Mouse (Mus musculus) macrophage (primary cell): Measurements from ENCODE around the gene Acat1. TPM values are rescaled to one million over a fixed set of nuclear protein-coding genes. Genes with fewer than 3 reads are reported as not detected.

Source experiments
- H3K27ac ChIP-seq: fragments of 350-480 bp; formaldehyde crosslinking; 2 replicates; pipeline ENCODE4 v1.9.0; 2021
- H3K36me3 ChIP-seq: fragments of 350-480 bp; formaldehyde crosslinking; 2 replicates; pipeline ENCODE4 v1.9.0; 2021; ENCODE audit errors: inconsistent target
- H3K4me3 ChIP-seq: fragments of 350-480 bp; formaldehyde crosslinking; 2 replicates; pipeline ENCODE4 v1.9.0; 2021; ENCODE audit errors: inconsistent target
- H3K79me2 ChIP-seq: fragments of 350-480 bp; formaldehyde crosslinking; 2 replicates; pipeline ENCODE4 v1.9.0; 2021; ENCODE audit errors: inconsistent target
- whole genome bisulfite sequencing: methylation state at CpG from one replicate; pipeline ENCODE4 v1.1.7; 2026; ENCODE audit warnings: inconsistent platforms; ENCODE audit not compliant: missing documents; 5-methylcytosine and 5-hydroxymethylcytosine counted together
- polyA plus RNA-seq: library from polyadenylated mRNA; stranded (reverse); fragments of 250-400 nt; gene quantifications from 3 replicates; pipeline ENCODE4 v1.2.4, GENCODE M21; 2018; ENCODE audit warnings: inconsistent platforms
- total RNA-seq, 78 experiments: library from RNA; depleted of rRNA; stranded (reverse); fragments of 250-400 nt; gene quantifications; 1 replicate in 9 of 78; 2 replicates in 24 of 78; 3 replicates in 43 of 78; 4 replicates in 2 of 78; pipeline ENCODE4 v1.2.4; 2018; ENCODE audit warnings: inconsistent platforms in 56 of 78

Gene Acat1
- 10 to 100 TPM in 19 of 26 experiments, 1 to 10 TPM in 7; 4.5 to 40.2 (median 18.2) TPM for total RNA-seq (2018; cell fraction: chromatin; rRNA removed)
- total RNA-seq (2018; cell fraction: cytosol; rRNA removed): 10 to 100 TPM; 13.8 to 26.3 (median 19.4) TPM
- total RNA-seq (2018; cell fraction: nucleus; rRNA removed): 10 to 100 TPM in 19 of 26 experiments, 1 to 10 TPM in 7; 4.2 to 38.9 (median 16.1) TPM
- 21.5 to 33.2 TPM (median 27.8 TPM) in 3 replicates for polyA plus RNA-seq

DNA sequence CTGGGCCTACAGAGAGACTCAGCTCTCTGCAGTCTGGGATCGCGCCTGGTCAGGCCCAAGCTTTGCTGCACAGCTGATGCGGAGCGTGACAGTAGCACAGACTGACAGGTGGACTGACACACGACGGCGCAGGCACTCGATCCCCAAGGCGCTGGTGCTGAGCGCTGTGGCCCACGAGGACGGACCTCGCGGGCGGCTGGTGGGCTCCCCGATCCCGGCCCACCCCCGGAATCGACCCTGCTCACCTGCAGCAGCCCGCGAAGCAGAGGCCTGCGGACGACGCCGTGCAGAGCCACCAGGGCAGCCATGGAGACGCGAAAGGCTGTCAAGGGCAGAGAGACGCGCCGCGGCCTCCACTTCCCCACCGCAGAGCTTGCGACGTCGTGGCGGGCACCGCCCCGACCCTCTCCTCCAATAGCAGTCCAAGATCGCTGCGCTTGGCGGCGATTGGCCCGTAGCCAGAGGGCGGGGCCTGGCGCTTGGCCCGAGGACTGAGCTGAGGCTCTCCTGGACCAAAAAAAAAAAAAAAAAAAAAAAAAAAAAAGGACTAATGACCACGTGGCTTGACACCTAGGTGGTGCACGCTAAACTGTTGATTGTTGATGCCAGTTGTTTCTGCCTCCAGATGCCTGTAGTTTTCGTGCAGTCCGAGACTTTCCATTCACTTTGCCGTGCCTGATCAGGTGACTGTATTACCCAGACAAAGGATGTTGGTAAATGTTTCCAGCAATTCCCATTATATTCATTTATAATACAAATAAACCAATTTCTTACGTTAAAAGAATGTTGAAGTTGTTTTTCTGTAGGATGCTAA lies at the start of gene Acat1:
Acat1 (minus strand) TSS at position 415 of the 814 bp plus-strand sequence.
- Histone ChIP-seq H3K4me3 (peak within 1 kb of the TSS; percentile 64), H3K36me3 (no peaks in the 10 kb centered on the region), H3K79me2 (peaks cover 47% of the 10 kb centered on the region), H3K27ac (peak within 1 kb of the TSS; percentile 37)
- WGBS: 1% methylated on average over 49 of the region's 52 CpGs

- no peaks in the 10 kb centered on the region for H3K79me2 ChIP-seq
- H3K27ac ChIP-seq: no peak overlapping the region
- whole genome bisulfite sequencing: 91% methylated on average over 6 of the region's 6 CpGs
- no peak overlapping the region for H3K4me3 ChIP-seq
- no peaks in the 10 kb centered on the region; the same call in 1 of the 2 replicates for H3K36me3 ChIP-seq
Measured at GRCm38 (mm10) chr9:53634796-53635195, 24.6 kb upstream of the Acat1 start.

GRCm38 (mm10) chr9:53615246-53615645 lies 5.1 kb upstream of the Acat1 start:
- H3K36me3 ChIP-seq: peaks cover 40% of the 10 kb centered on the region
- H3K27ac ChIP-seq: no peak overlapping the region
- no peaks in the 10 kb centered on the region for H3K79me2 ChIP-seq
- no peak overlapping the region for H3K4me3 ChIP-seq
- WGBS: 95% methylated on average over 8 of the region's 8 CpGs

DNA sequence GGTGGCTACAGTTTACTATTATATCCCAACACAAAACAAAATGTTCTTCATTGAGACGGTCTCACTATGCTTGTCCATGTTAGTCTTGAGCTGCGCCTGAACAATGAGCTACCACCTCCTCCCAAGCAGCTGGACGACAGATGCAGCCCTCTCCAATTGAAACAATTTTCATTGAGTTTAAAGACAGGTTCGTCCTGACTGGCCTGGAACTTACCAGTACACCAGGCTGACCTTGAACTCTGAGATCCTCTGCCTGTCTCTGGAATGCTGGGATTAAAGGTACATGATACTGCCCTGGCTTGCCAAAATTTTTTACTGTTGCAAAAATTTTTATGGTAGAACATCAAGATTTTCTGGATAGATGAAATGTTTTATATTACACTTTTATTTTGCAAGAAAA lies 4.1 kb upstream of the Acat1 start:
- peaks cover 30% of the 10 kb centered on the region for H3K36me3 ChIP-seq
- 100% methylated on average over 4 of the region's 4 CpGs for WGBS
- H3K79me2 ChIP-seq: peaks cover 6% of the 10 kb centered on the region
- H3K27ac ChIP-seq: no peak overlapping the region
- no peak overlapping the region for H3K4me3 ChIP-seq

DNA sequence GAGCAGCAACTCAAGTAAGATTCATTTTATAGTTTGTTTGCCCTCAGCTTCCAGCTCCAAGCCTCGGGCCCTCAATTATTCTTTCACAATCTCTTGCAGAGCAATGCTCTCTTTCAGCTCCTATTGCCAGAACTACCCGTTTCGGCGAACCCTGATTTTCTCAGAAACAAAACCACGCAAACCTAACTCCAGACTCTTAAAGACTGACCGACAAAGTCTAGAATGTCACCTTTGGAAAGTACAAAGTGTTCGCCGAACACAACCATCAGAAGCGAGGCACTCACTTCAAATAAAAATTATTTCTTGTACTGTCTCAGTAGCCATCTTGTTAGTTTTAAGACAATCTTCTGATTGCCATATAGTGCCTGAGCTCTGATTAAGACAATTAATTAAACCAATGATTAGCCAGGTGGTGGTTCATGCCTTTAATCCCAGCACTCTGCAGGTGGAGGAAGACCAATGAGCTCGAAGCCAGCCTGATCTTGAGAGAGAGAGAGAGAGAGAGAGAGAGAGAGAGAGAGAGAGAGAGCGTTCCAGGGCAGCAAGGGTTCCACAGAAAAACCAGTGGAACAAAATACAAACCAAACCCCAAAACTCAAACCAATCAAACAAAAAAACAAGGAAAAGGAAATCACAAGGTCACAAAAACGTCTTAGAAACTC lies 745 bp downstream of the Acat1 start:
- Histone ChIP-seq H3K4me3 (peak overlapping the region; percentile 64), H3K36me3 (no peaks in the 10 kb centered on the region), H3K79me2 (peaks cover 55% of the 10 kb centered on the region), H3K27ac (peak overlapping the region; percentile 37)
- WGBS: 54% methylated on average over 12 of the region's 12 CpGs

DNA sequence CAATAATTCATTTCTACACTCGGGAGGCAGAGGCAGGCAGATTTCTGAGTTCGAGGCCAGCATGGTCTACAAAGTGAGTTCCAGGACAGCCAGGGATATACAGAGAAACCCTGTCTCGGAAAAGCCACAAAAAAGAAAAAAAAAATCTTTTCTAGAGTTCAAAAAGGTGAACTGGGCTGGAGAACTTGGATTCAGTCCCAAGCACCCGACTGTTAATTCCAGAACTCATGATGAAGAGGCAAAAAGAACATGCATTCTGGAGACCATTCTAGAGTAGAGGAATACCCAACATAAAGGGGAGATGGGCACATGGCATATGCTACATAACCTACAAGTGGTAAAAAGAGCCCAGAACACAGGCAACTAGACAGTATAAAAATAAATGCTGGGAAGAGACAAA lies 2.4 kb downstream of the Acat1 start:
- WGBS: 95% methylated on average over 4 of the region's 4 CpGs
- Histone ChIP-seq H3K36me3 (no peaks in the 10 kb centered on the region), H3K27ac (no peak overlapping the region), H3K79me2 (peaks cover 67% of the 10 kb centered on the region), H3K4me3 (no peak overlapping the region)

DNA sequence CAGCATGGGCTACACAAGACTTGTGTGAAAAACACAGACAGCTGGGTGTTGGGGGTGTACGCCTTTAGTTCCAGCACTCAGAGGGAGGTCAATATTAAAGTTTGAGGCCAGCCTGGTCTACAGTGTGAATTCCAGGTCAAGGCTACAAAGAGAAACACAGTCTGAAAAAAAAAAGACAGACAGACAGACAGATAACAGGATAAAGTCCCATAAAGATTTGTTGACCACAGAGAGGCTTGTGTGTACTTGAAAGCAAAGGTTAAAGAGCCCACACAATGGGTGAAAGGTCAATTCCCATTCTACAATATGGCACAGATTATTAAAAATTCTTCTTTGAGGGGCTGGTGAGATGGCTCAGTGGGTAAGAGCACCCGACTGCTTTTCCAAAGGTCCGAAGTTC lies 3.0 kb downstream of the Acat1 start:
- WGBS: 100% methylated on average over 1 of the region's 3 CpGs
- no peaks in the 10 kb centered on the region for H3K36me3 ChIP-seq
- H3K27ac ChIP-seq: no peak overlapping the region

GRCm38 (mm10) chr9:53604954-53605353 lies 5.2 kb downstream of the Acat1 start:
- Histone ChIP-seq H3K79me2 (peaks cover 93% of the 10 kb centered on the region), H3K36me3 (no peaks in the 10 kb centered on the region), H3K4me3 (no peak overlapping the region), H3K27ac (no peak overlapping the region)
- WGBS: 100% methylated on average over 5 of the region's 5 CpGs

More for the DNA sequence above, 3.0 kb downstream of the Acat1 start:
- Histone ChIP-seq H3K4me3 (no peak overlapping the region), H3K79me2 (peaks cover 73% of the 10 kb centered on the region)

DNA sequence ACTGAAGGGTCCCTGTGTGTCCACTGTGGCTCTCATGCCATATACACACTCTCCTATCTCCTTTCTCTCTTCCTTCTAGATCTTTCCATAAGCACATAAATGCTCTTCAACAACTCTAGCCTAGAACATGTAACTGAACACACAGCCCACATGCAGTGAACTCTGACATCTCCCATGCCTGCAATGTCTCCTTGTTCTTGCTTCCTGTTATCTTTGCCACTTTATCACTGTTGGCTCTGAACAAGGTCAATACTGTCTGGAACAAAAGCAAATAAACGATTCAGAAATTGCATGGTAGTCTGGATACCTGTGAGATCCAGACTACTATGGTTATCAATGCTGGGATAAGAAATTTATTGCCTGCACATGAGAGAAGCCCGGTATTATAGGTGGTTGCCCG lies 6.3 kb downstream of the Acat1 start:
- H3K79me2 ChIP-seq: peaks cover 91% of the 10 kb centered on the region
- peak overlapping the region; percentile 46 for H3K27ac ChIP-seq
- no peaks in the 10 kb centered on the region for H3K36me3 ChIP-seq
- no peak overlapping the region for H3K4me3 ChIP-seq
- 95% methylated on average over 3 of the region's 3 CpGs for WGBS

GRCm38 (mm10) chr9:53603384-53603783 lies 6.8 kb downstream of the Acat1 start:
- WGBS: 0% methylated on average over 1 of the region's 1 CpGs
- Histone ChIP-seq H3K79me2 (peaks cover 90% of the 10 kb centered on the region), H3K4me3 (no peak overlapping the region), H3K27ac (peak overlapping the region; percentile 46), H3K36me3 (no peaks in the 10 kb centered on the region)

DNA sequence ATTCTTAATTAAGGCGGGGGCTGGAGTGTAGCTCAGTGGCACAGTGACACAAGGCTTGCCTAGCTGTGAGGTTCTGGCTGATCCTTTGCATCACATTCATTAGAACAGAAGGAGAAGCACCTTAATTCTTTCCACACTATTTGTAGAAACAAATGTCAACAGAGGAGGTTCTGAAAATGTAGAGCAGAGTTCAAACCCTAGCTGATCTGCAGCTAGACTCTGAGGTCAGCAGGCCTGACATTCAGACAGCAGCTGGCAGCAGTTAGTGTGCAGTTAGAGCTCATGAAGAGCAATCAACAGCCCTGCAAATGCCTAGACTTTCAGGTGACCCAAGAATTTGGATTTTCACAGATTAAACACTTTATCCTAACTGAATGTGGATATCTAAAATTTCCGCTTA lies 8.6 kb downstream of the Acat1 start:
- no peak overlapping the region for H3K4me3 ChIP-seq
- no peaks in the 10 kb centered on the region for H3K36me3 ChIP-seq
- H3K79me2 ChIP-seq: peaks cover 71% of the 10 kb centered on the region
- 88% methylated on average over 1 of the region's 2 CpGs for WGBS
- H3K27ac ChIP-seq: no peak overlapping the region

DNA sequence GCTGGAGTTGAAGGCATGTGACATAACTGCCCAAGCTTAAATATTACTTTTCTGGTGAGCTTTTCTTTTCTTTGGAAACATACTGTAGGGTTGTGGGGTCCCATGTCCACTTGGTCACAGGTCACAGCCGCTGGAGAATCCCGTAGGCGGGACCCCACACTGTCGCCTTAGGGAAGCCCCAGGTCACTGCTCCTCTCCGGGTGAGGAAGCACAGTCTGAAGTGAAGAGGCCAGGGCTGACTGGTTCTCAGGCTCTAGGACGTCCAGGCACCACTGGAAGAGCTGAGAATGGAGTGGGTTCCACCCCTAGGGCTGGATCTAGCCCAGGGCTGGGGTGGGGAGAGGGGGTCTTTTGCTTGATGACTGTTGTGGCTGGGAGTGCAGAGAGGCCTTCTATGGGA lies 11.6 kb downstream of the Acat1 start:
- Histone ChIP-seq H3K79me2 (peaks cover 42% of the 10 kb centered on the region), H3K36me3 (peaks cover 8% of the 10 kb centered on the region), H3K27ac (no peak overlapping the region), H3K4me3 (no peak overlapping the region)
- 95% methylated on average over 6 of the region's 6 CpGs for WGBS

GRCm38 (mm10) chr9:53596971-53597600 lies 13.1 kb downstream of the Acat1 start:
- Histone ChIP-seq H3K4me3 (no peak overlapping the region), H3K79me2 (peaks cover 31% of the 10 kb centered on the region), H3K36me3 (peaks cover 22% of the 10 kb centered on the region), H3K27ac (no peak overlapping the region)
- WGBS: 90% methylated on average over 4 of the region's 4 CpGs

- WGBS: 3% methylated on average over 3 of the region's 3 CpGs
- Histone ChIP-seq H3K79me2 (peaks cover 11% of the 10 kb centered on the region; the same call in 1 of the 2 replicates), H3K36me3 (peaks cover 39% of the 10 kb centered on the region), H3K27ac (no peak overlapping the region), H3K4me3 (no peak overlapping the region)
Measured at GRCm38 (mm10) chr9:53594764-53595163, 15.4 kb downstream of the Acat1 start.
